Mouse (Mus musculus) kidney, embryonic 14.5 days (tissue): Measurements from ENCODE around the gene Trafd1. TPM values are rescaled to one million over a fixed set of nuclear protein-coding genes. Genes with fewer than 3 reads are reported as not detected.

Experiments used
- ATAC-seq: fragments of 200-750 bp; cut with Nextera tagmentation; 2 replicates; pipeline ENCODE4 v1.8.0; 2017; ENCODE audit warnings: moderate number of reproducible peaks, mild to moderate bottlenecking, moderate TSS enrichment, moderate library complexity; ENCODE audit not compliant: low FRiP score, low TSS enrichment
- H3K27ac ChIP-seq: fragments of 300-500 bp; sonication (generic); 2 replicates; pipeline ENCODE4 v1.5.1; 2014; ENCODE audit warnings: low read depth, mild to moderate bottlenecking, low read length, moderate library complexity, mixed read lengths
- H3K27me3 ChIP-seq: fragments of 300-500 bp; sonication (generic); 2 replicates; pipeline ENCODE4 v1.6.1; 2014; ENCODE audit warnings: mild to moderate bottlenecking, low read length; ENCODE audit not compliant: control insufficient read depth, insufficient read depth
- H3K36me3 ChIP-seq: fragments of 300-500 bp; sonication (generic); 2 replicates; pipeline ENCODE4 v1.6.1; 2014; ENCODE audit warnings: low read length, mixed read lengths; ENCODE audit not compliant: control insufficient read depth, insufficient read depth
- H3K4me1 ChIP-seq: fragments of 300-500 bp; sonication (generic); 2 replicates; pipeline ENCODE4 v1.6.1; 2014; ENCODE audit warnings: low read length, mixed read lengths; ENCODE audit not compliant: control insufficient read depth, insufficient read depth
- H3K4me2 ChIP-seq: fragments of 300-500 bp; sonication (generic); replicated peaks from 2 replicates; pipeline ENCODE4 v1.6.1; 2014; ENCODE audit warnings: low read depth, mild to moderate bottlenecking, low read length
- H3K4me3 ChIP-seq: fragments of 300-500 bp; sonication (generic); 2 replicates; pipeline ENCODE4 v1.5.1; 2014; ENCODE audit warnings: mild to moderate bottlenecking, low read length
- H3K9ac ChIP-seq: fragments of 300-500 bp; sonication (generic); 2 replicates; pipeline ENCODE4 v1.6.1; 2014; ENCODE audit warnings: low read depth, mild to moderate bottlenecking, low read length, moderate library complexity
- H3K9me3 ChIP-seq: fragments of 300-500 bp; sonication (generic); 2 replicates; pipeline ENCODE4 v1.6.1; 2016; ENCODE audit warnings: low read length; ENCODE audit not compliant: control insufficient read depth
- WGBS: fragments of 180-500 bp; shearing (Covaris S2); extraction: QIAGEN DNeasy Blood & Tissue Kit; methylation state at CpG from one replicate; pipeline ENCODE4 v1.1.7; 2014; 5-methylcytosine and 5-hydroxymethylcytosine counted together
- polyA plus RNA-seq: library from polyadenylated mRNA; unstranded; fragments of >200 nt; fragmentation: Nextera tagmentation; extraction: Ambion mirVana; gene quantifications from 2 replicates; pipeline ENCODE4 v1.2.1, GENCODE M21; 2014

Gene Trafd1
- polyA plus RNA-seq, 1 experiment from 2014 or later = 50.1 TPM

DNA sequence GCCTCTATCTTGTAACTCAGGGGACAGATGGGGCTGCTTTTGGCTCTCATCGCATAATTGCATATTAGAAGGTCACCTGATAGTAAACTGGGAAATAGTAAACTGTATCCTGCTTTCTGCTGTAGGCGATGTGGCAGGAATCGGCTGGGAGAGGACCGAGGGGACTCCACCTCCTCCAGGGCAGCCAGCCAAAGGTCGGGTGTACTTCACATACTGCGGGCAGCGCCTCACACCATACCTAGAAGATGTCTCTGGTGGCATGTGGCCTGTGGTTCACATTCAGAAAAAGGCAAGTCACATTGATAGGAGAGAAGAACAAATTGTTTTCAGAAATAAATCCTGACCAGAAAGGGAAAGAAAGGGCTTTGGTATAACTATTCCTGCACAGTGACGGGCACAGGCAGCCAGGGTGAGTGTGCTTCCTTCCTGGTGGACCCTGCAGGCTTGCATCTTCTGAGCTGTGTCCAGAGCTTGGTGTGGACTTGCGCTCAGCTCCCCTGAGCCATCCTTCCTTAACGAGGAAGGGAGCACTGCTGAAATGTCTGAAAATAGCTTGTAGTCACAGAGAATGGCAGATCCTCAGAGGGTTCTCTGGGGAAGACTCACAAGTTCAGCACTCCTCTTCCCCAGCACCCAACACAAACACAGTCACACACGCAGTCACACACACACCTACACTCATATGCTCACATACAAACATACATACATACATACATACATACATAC lies 55.9 kb downstream of the Trafd1 start:
- ATAC-seq = no peak
- H3K9me3 ChIP-seq = no peaks in the 10 kb centered on the region
- peak overlapping the region; percentile 29 for H3K4me2 ChIP-seq
- H3K36me3 ChIP-seq = peaks cover 81% of the 10 kb centered on the region
- peak overlapping the region; percentile 24 for H3K4me3 ChIP-seq
- no peaks in the 10 kb centered on the region for H3K27me3 ChIP-seq
- 78% methylated on average over 11 of the region's 11 CpGs for WGBS
- peak overlapping the region; percentile 37; the same call in 1 of the 2 replicates for H3K27ac ChIP-seq
- peak overlapping the region; percentile 34 for H3K9ac ChIP-seq
- H3K4me1 ChIP-seq = no peaks in the 10 kb centered on the region

DNA sequence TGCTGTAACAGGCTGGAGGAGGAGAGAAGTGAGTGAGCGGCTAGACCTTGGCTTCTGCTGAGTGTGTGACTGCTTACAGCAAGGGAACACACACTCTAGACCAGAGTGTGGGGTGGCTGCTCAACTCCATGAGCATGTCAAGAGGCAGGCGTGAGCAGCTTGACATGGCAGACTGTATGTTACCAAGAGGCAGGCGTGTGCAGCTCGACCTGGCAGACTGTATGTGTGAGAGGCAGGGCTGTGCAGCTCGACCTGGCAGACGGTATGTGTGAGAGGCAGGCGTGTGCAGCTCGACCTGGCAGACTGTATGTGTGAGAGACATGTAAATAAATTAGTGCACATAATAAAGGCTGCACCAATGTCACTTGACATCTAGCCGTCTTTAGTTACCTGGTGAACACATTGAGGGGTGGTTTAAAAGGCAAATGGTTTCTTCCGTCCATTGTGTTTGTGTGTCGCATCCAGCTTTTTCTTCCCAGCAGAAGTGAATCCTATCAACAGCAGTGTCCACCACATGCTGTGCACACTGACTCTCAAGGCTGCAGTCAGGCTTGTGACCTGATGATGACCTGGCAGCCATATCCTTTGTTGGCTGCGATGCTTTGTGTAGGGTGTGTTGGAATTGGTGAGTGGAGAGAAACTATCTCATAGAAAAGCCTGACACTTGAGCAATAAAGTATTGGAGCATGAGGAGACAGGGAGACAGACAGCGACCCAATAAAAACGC lies 59.2 kb downstream of the Trafd1 start:
- Histone ChIP-seq H3K27me3 (no peaks in the 10 kb centered on the region), H3K4me2 (no peak overlapping the region), H3K27ac (no peak overlapping the region), H3K4me1 (no peaks in the 10 kb centered on the region), H3K36me3 (peaks cover 81% of the 10 kb centered on the region), H3K9me3 (no peaks in the 10 kb centered on the region), H3K4me3 (no peak overlapping the region), H3K9ac (no peak overlapping the region)
- WGBS = 94% methylated on average over 14 of the region's 14 CpGs
- ATAC-seq = no peak

Other genes starting within 250 kb of the Trafd1 start
- gene Ptpn11, start 194.2 kb downstream of the Trafd1 start, polyA plus RNA-seq = 21.2 and 26.5 TPM in 2 replicates
- 738 and 891 TPM in 2 replicates for gene Rpl6, start 181.2 kb downstream of the Trafd1 start, polyA plus RNA-seq
- 6.2 and 8.0 TPM in 2 replicates for gene Hectd4, start 165.4 kb downstream of the Trafd1 start, polyA plus RNA-seq
- 32.8 and 49.7 TPM in 2 replicates for gene Naa25, start 12.3 kb upstream of the Trafd1 start, polyA plus RNA-seq
- 3.7 and 5.0 TPM in 2 replicates for gene Tmem116, start 66.3 kb upstream of the Trafd1 start, polyA plus RNA-seq
- gene Erp29, start 66.9 kb upstream of the Trafd1 start, polyA plus RNA-seq = 136 and 142 TPM in 2 replicates
- 0.08 and 0.09 TPM in 2 replicates for gene Adam1b, start 117.8 kb upstream of the Trafd1 start, polyA plus RNA-seq
- 1.6 and 2.4 TPM in 2 replicates for gene Adam1a, start 159.8 kb upstream of the Trafd1 start, polyA plus RNA-seq
- not detected in 2 replicates for gene Gm42878, start 159.8 kb upstream of the Trafd1 start, polyA plus RNA-seq
- gene Mapkapk5, start 160.3 kb upstream of the Trafd1 start, polyA plus RNA-seq = 42.2 and 59.7 TPM in 2 replicates
- 78.8 and 101 TPM in 2 replicates for gene Aldh2, start 208.2 kb upstream of the Trafd1 start, polyA plus RNA-seq
- 2.2 and 2.4 TPM in 2 replicates for gene Acad12, start 233.3 kb upstream of the Trafd1 start, polyA plus RNA-seq